20 mouse cellular contexts compared by ENCODE assay signal in the genomic region with DNA sequence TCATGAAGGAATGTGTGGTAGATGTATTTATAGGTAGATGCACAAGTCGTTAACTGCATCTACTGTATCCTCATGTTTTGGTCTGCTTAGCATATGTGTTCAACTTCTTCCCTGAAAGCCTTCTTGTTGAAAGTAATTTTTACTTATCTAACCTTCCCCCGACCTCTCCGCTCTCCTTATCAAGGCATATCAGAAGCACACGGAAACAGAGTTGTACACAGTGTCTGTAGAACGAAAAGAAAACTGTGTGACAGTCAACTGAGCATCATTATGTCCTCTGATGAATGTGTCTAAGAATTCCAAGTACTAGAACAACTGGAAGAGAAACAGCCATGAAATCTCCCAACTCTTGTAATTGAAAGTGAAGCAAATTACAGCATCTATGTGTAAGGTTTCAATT.
DNase-seq lines count a peak whose midpoint lies in the region; ATAC-seq and TF ChIP-seq lines count a peak whose summit lies in the region.
"Had no signal": no experiment of that assay in that cellular context is flagged by ENCODE, and none has a peak within 500 bp of the region (broad histone marks: within the 10 kb centered on the region; RNA-seq: fewer than 3 reads in every experiment).

No protein-coding gene starts in this region.

- H3K4me3 ChIP-seq in G1E (ENCODE audit: low read depth, low read length): no peak overlapping the region
- 0 out of 4 replicates have a peak overlapping the region, but pooled peaks of 1 of the 2 experiments have one; percentile 7 for H3K4me3 ChIP-seq in MEL (ENCODE audit: control insufficient read depth in 1 of 2, insufficient read depth in 1 of 2, low read depth in 2 of 2, low read length in 2 of 2)

- peak; percentile 13 to 33; a peak in 1 of 4 replicates for TF ChIP-seq EP300 in MEL (IDR thresholded peaks at IDR 0.05; ENCODE audit: low read depth in 1 of 2, low read length in 2 of 2)

- H3K27me3 ChIP-seq in G1E (ENCODE audit: insufficient read depth, low read length) (no peaks in the 10 kb centered on the region), MEL (ENCODE audit: control insufficient read depth in 1 of 2, insufficient read depth in 2 of 2, low read length in 2 of 2) (no peaks in the 10 kb centered on the region)
- H3K27me3 ChIP-seq: CH12.LX, Patski had no signal

- no peak for TF ChIP-seq POLR2A in MEL (IDR thresholded peaks at IDR 0.05; ENCODE audit: control insufficient read depth in 1 of 2, insufficient read depth in 1 of 2, low read depth in 1 of 2, low read length in 2 of 2, poor library complexity in 1 of 2)

- no peak for TF ChIP-seq RAD21 in MEL (IDR thresholded peaks at IDR 0.05; ENCODE audit: low read depth, low read length)

- no peak for DNase-seq in G1E (ENCODE audit: low spot score)
- peak; percentile 17 for DNase-seq in MEL (ENCODE audit: low read depth, low spot score)
- DNase-seq in frontal cortex, postnatal 36 days (ENCODE audit: low spot score in 2 of 2): no peak
- DNase-seq in gastrocnemius, adult 18-20 months (ENCODE audit: low spot score): no peak
- DNase-seq: adrenal gland, adult 2 months; adrenal gland, adult 8-10 months; adrenal gland, postnatal 10 days; adrenal gland, postnatal 14 days; adrenal gland, postnatal 25 days; adrenal gland, postnatal 36 days; B cell, adult 2 months; cerebellum, adult 11 months; cerebellum, adult 11-12 months; cerebellum, adult 18-20 months; cerebellum, adult 2 months; cerebellum, adult 8-10 months had no signal

- H3K36me3 ChIP-seq in G1E (replicated peaks) (no peaks in the 10 kb centered on the region), MEL (ENCODE audit: control insufficient read depth in 1 of 2, insufficient read depth in 2 of 2, low read length in 2 of 2) (peaks cover 0 to 2% of the 10 kb centered on the region in 2 experiments; a peak in 1 of 4 replicates)

- peak; percentile 61 for ATAC-seq in G1E (ENCODE audit: extremely low read depth, insufficient number of reproducible peaks, low FRiP score, poor library complexity, severe bottlenecking)
- ATAC-seq: activated CD4-positive, CD25-positive, alpha-beta regulatory T cell, adult 4 months; CD4-positive, CD25-positive, alpha-beta regulatory T cell, adult 4 months; Patski had no signal

- no peak overlapping the region for H3K27ac ChIP-seq in MEL (ENCODE audit: control insufficient read depth, low read depth, low read length)

- H3K4me1 ChIP-seq in G1E (ENCODE audit: insufficient read depth, low read depth, low read length) (no peaks in the 10 kb centered on the region), MEL (ENCODE audit: control insufficient read depth in 1 of 2, insufficient read depth in 2 of 2, low read length in 2 of 2) (peaks cover 0 to 6% of the 10 kb centered on the region in 2 experiments; a peak in 2 of 4 replicates)

- TF ChIP-seq CTCF in G1E (IDR thresholded peaks at IDR 0.05; ENCODE audit: low read depth, low read length) (no peak), MEL (IDR thresholded peaks at IDR 0.05 in 2 of 3, conservative IDR thresholded peaks at IDR 0.05 in 1 of 3; ENCODE audit: control insufficient read depth in 1 of 3, insufficient read depth in 1 of 3, low read depth in 2 of 3, low read length in 3 of 3, poor library complexity in 1 of 3, severe bottlenecking in 1 of 3) (no peak)

- H3K9ac ChIP-seq in MEL (ENCODE audit: control insufficient read depth, low read depth, low read length, poor library complexity, severe bottlenecking): no peak overlapping the region

- H3K9me3 ChIP-seq in G1E (replicated peaks): no peaks in the 10 kb centered on the region
- no peaks in the 10 kb centered on the region for H3K9me3 ChIP-seq in MEL (replicated peaks; ENCODE audit: insufficient read depth, low read length)

- no peaks in the 10 kb centered on the region for H3K79me2 ChIP-seq in MEL (ENCODE audit: control insufficient read depth, insufficient read depth, low read length, poor library complexity)

TF ChIP-seq in MEL, 35 proteins besides CTCF, POLR2A, EP300 and RAD21:
- TF ChIP-seq TCF12 (IDR thresholded peaks at IDR 0.05; ENCODE audit: low read depth, low read length): peak; percentile 73
- TF ChIP-seq CHD1 (IDR thresholded peaks at IDR 0.05; ENCODE audit: low read depth, low read length): no peak
- TF ChIP-seq GATA1 (IDR thresholded peaks at IDR 0.05; ENCODE audit: low read depth, low read length): peak; percentile 44; the same call in 1 of the 2 replicates
- TF ChIP-seq MAFK (IDR thresholded peaks at IDR 0.05; ENCODE audit: borderline replicate concordance, low read depth, low read length): no peak
- TF ChIP-seq ZNF384 (IDR thresholded peaks at IDR 0.05; ENCODE audit: low read depth, low read length): no peak
TF ChIP-seq in MEL: peak in this region for 2.
